Mouse (Mus musculus) hindbrain, postnatal 0 days (tissue): ENCODE results near the gene Otub1. TPM values are rescaled to one million over a fixed set of nuclear protein-coding genes. Genes with fewer than 3 reads are reported as not detected.

ENCODE experiments used
- ATAC-seq: fragments of 200-750 bp; cut with Nextera tagmentation; 2 replicates; pipeline ENCODE4 v1.8.0; 2017; ENCODE audit warnings: mild to moderate bottlenecking, moderate TSS enrichment, moderate library complexity
- DNase-seq: peaks from one replicate; pipeline ENCODE4 v3.0.0-alpha.2; 2015; ENCODE audit warnings: low spot score
- H3K27ac ChIP-seq: fragments of 300-500 bp; sonication (generic); 2 replicates; pipeline ENCODE4 v1.5.1; 2014; ENCODE audit warnings: mild to moderate bottlenecking
- H3K27me3 ChIP-seq: fragments of 300-500 bp; sonication (generic); 2 replicates; pipeline ENCODE4 v1.6.1; 2014; ENCODE audit warnings: low read length, mixed read lengths; ENCODE audit not compliant: insufficient read depth
- H3K36me3 ChIP-seq: fragments of 300-500 bp; sonication (generic); 2 replicates; pipeline ENCODE4 v1.6.1; 2014; ENCODE audit warnings: low read length, mixed read lengths; ENCODE audit not compliant: insufficient read depth
- H3K4me1 ChIP-seq: fragments of 300-500 bp; sonication (generic); 2 replicates; pipeline ENCODE4 v1.6.1; 2014; ENCODE audit warnings: antibody characterized with exemption, low read length, mixed read lengths; ENCODE audit not compliant: insufficient read depth
- H3K4me2 ChIP-seq: fragments of 300-500 bp; sonication (generic); 2 replicates; pipeline ENCODE4 v1.6.1; 2014; ENCODE audit warnings: low read depth, mild to moderate bottlenecking, low read length, moderate library complexity, mixed read lengths
- H3K4me3 ChIP-seq: fragments of 300-500 bp; sonication (generic); 2 replicates; pipeline ENCODE4 v1.5.1; 2014; ENCODE audit warnings: low read length
- H3K9ac ChIP-seq: fragments of 300-500 bp; sonication (generic); replicated peaks from 2 replicates; pipeline ENCODE4 v1.6.1; 2014; ENCODE audit warnings: mild to moderate bottlenecking, low read length, moderate library complexity, mixed read lengths
- H3K9me3 ChIP-seq: fragments of 300-500 bp; sonication (generic); 2 replicates; pipeline ENCODE4 v1.6.1; 2016; ENCODE audit warnings: low read length, mixed read lengths
- CTCF ChIP-seq: IDR thresholded peaks from 2 replicates; pipeline ENCODE4 v1.5.1; 2016; ENCODE audit warnings: antibody characterized with exemption, control low read depth, low read depth
- WGBS: fragments of 180-500 bp; shearing (Covaris S2); extraction: QIAGEN DNeasy Blood & Tissue Kit; methylation state at CpG from one replicate; pipeline ENCODE4 v1.1.7; 2014; 5-methylcytosine and 5-hydroxymethylcytosine counted together
- polyA plus RNA-seq: library from polyadenylated mRNA; unstranded; fragments of >200 nt; fragmentation: Nextera tagmentation; extraction: Ambion mirVana; gene quantifications from 2 replicates; pipeline ENCODE4 v1.2.1, GENCODE M21; 2015
- total RNA-seq: library from RNA; depleted of rRNA; stranded (reverse); fragments of >200 nt; gene quantifications from 2 replicates; pipeline ENCODE4 v1.2.3, GENCODE M21; 2014

Otub1 gene
- total and polyA plus RNA-seq, 2 experiments from 2014 or later, result 233 to 253 TPM

- no peak overlapping the region for H3K9ac ChIP-seq
- ATAC-seq (no peak), DNase-seq (no peak)
- no peak overlapping the region for H3K27ac ChIP-seq
- TF ChIP-seq CTCF, result no peak
- H3K4me2 ChIP-seq, result no peak overlapping the region
- H3K27me3 ChIP-seq, result no peaks in the 10 kb centered on the region
- H3K36me3 ChIP-seq, result no peaks in the 10 kb centered on the region
- no peak overlapping the region for H3K4me3 ChIP-seq
- WGBS, result 17% methylated on average over 6 of the region's 6 CpGs
- H3K4me1 ChIP-seq, result peaks cover 10% of the 10 kb centered on the region
- no peaks in the 10 kb centered on the region for H3K9me3 ChIP-seq
Observed at GRCm38 (mm10) chr19:7166767-7167166, 39.3 kb downstream of the Otub1 start.

GRCm38 (mm10) chr19:7166200-7166711 is 39.9 kb downstream of the Otub1 start:
- 4% methylated on average over 9 of the region's 15 CpGs for WGBS
- Histone ChIP-seq H3K4me2 (peak overlapping the region; percentile 90), H3K9me3 (no peaks in the 10 kb centered on the region), H3K36me3 (no peaks in the 10 kb centered on the region), H3K9ac (peak overlapping the region; percentile 67), H3K27me3 (no peaks in the 10 kb centered on the region), H3K4me3 (peak overlapping the region; percentile 77), H3K27ac (no peak overlapping the region), H3K4me1 (peaks cover 5% of the 10 kb centered on the region; the same call in 1 of the 2 replicates)
- DNase-seq (no peak), ATAC-seq (peak; percentile 33)
- no peak for TF ChIP-seq CTCF

- H3K36me3 ChIP-seq, result no peaks in the 10 kb centered on the region
- peaks cover 6% of the 10 kb centered on the region; the same call in 1 of the 2 replicates for H3K4me1 ChIP-seq
- H3K27ac ChIP-seq, result 0 out of 2 replicates have a peak overlapping the region, but pooled peaks have one; percentile 26
- DNase-seq, result peak; percentile 71
- H3K9ac ChIP-seq, result peak overlapping the region; percentile 67
- peak; percentile 41; the same call in 1 of the 2 replicates for ATAC-seq
- H3K27me3 ChIP-seq, result no peaks in the 10 kb centered on the region
- H3K4me2 ChIP-seq, result peak overlapping the region; percentile 90
- H3K9me3 ChIP-seq, result no peaks in the 10 kb centered on the region
- H3K4me3 ChIP-seq, result peak overlapping the region; percentile 77
- WGBS, result 1% methylated on average over 44 of the region's 105 CpGs
- TF ChIP-seq CTCF, result no peak
Observed at GRCm38 (mm10) chr19:7165509-7166199, 40.5 kb downstream of the Otub1 start.

DNA sequence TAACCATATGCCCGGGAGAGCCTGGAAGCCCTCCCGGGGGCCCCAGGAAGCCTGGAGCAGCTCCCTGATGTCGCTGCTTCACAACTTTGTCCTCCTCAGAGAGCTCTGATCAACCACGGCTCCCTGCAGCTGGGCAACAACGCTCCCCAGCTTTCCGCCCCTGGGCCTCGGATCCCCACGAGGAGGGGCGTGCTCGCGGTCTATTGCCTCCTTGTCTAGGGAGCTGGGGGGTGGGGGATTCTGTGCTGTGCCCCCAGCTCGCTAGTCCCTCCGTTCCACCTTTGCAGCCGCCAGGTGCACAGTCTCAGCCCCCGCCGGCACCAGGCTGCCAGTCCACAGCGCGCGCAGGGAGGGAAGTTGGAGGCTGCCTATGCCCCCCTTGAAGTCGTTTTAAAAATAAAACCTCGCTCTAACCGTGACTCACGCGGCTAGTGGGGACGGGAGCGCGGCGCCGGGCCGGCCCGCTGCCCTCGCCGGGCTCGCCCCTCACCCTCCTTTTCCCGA is 41.2 kb downstream of the Otub1 start:
- Histone ChIP-seq H3K27ac (0 out of 2 replicates have a peak overlapping the region, but pooled peaks have one; percentile 26), H3K4me3 (peak overlapping the region; percentile 77), H3K9ac (peak overlapping the region; percentile 67), H3K27me3 (no peaks in the 10 kb centered on the region), H3K9me3 (no peaks in the 10 kb centered on the region), H3K4me1 (peaks cover 13% of the 10 kb centered on the region), H3K4me2 (peak overlapping the region; percentile 90), H3K36me3 (no peaks in the 10 kb centered on the region)
- ATAC-seq (peak; percentile 28), DNase-seq (peak; percentile 50)
- WGBS, result 2% methylated on average over 35 of the region's 35 CpGs
- no peak for TF ChIP-seq CTCF

- DNase-seq, result no peak
- Histone ChIP-seq H3K4me3 (peak overlapping the region; percentile 77), H3K9ac (peak overlapping the region; percentile 67; the same call in 1 of the 2 replicates), H3K36me3 (no peaks in the 10 kb centered on the region), H3K4me2 (peak overlapping the region; percentile 90), H3K9me3 (no peaks in the 10 kb centered on the region), H3K27me3 (no peaks in the 10 kb centered on the region), H3K4me1 (peaks cover 17% of the 10 kb centered on the region), H3K27ac (no peak overlapping the region)
- TF ChIP-seq CTCF, result no peak
- no peak for ATAC-seq
- 8% methylated on average over 6 of the region's 6 CpGs for WGBS
Observed at GRCm38 (mm10) chr19:7164238-7164637, 41.9 kb downstream of the Otub1 start.

DNA sequence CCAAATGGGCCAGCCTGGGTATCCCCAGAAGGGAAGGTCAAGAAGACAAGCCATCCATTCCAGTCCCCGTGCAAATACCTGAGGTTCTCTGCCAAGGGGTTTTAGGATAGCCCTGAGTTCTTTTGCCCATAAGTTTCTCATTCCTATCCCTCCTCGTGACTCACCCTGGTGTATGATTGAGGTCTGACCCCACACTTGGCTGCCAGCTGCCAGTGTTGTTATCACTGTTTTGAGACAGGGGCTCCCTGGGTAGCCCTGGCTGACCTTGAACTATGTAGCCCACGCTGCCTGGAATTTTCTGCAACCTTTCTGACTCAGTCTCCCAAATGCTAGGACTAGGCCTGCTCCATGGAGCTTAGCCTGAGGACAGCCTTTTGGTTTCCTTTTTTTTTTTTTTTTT is 45.1 kb downstream of the Otub1 start:
- Histone ChIP-seq H3K4me2 (no peak overlapping the region), H3K4me1 (peaks cover 21% of the 10 kb centered on the region), H3K36me3 (no peaks in the 10 kb centered on the region), H3K27ac (no peak overlapping the region), H3K9ac (no peak overlapping the region), H3K27me3 (no peaks in the 10 kb centered on the region), H3K9me3 (no peaks in the 10 kb centered on the region), H3K4me3 (no peak overlapping the region)
- DNase-seq (no peak), ATAC-seq (no peak)
- no peak for TF ChIP-seq CTCF
- WGBS, result 69% methylated on average over 3 of the region's 3 CpGs
